Mouse (Mus musculus) ES-E14 (cell line): Measurements from ENCODE around the gene Gap43.

ENCODE experiments used
- CHD2 ChIP-seq: IDR thresholded peaks from 2 replicates; pipeline ENCODE4 v1.6.1; 2014; ENCODE audit warnings: mild to moderate bottlenecking, low read depth, low read length, inconsistent platforms
- HCFC1 ChIP-seq: IDR thresholded peaks from 2 replicates; pipeline ENCODE4 v1.6.1; 2012; ENCODE audit warnings: low read length, inconsistent platforms, borderline replicate concordance; ENCODE audit not compliant: insufficient read depth
- MAFK ChIP-seq: IDR thresholded peaks from 2 replicates; pipeline ENCODE4 v1.6.1; 2014; ENCODE audit warnings: mild to moderate bottlenecking, low read depth, low read length, inconsistent platforms; ENCODE audit not compliant: insufficient read depth
- ZC3H11A ChIP-seq: IDR thresholded peaks from 2 replicates; pipeline ENCODE4 v1.6.1; 2012; ENCODE audit warnings: low read depth, mild to moderate bottlenecking, inconsistent platforms, low read length, borderline replicate concordance
- ZNF384 ChIP-seq: IDR thresholded peaks from 2 replicates; pipeline ENCODE4 v1.6.1; 2012; ENCODE audit warnings: low read depth, low read length, inconsistent platforms

DNA sequence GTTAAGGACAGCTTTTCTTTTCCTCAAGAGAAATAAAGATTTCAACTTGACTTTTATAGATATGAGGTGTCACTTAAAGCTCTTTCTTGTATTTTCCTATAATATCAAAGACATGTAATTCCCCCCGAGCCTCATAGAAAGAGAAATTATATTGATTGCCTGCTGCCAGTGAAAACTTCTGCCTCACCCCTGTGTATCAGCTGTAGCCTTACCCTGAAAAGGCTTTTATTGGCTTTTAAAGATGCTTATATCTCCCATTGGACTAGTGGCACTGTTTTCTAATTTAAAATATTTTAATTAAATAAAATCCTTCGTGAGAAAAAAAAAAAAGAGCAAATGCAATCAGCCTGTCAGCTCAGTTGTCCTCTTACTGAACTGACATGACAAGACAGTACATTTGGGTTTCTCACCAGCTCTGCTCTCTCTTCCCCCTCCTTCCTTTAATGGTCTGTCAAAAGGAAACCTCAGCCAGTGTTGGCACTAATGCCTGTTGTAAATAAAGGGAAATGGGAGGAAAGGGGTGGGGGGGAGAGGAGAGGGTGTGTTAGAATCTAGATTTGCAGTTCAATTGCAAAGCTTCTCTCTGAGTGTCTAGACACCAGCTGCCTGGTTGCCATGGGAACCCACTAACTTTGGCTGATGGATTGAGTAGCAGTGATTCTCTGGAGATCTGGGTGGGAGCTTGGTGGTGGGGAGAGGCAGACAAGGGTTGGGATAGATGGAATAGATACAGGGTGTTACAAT is 71.4 kb downstream of the Gap43 start:
- TF ChIP-seq ZC3H11A, result no peak
- no peak for TF ChIP-seq HCFC1
- TF ChIP-seq ZNF384, result no peak
- no peak for TF ChIP-seq CHD2
- TF ChIP-seq MAFK, result no peak
